In the genomic region with DNA sequence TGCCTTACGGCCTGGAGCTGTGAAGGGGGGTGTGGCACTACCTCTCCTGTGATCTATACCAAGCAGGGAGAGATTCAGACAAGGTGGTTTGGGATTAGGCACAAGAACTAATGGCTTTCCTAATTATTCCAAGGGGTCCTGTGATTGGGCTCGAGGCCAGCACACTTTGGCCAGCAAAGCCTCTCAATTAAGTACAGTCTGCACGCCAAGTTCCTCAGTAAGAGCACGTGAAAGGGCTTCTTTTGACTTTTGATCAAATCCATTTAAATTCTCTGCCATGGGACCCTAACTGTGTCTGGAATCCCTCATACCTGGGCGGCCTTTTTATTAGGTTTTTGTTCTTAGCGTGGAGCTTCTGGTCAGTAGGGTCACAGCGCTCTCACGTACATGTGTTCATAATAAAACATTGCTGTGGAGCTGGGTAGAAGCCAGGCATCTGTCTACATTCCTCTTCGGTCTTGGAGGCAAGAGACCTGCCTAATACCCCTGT, we compare ENCODE assay signal across 8 mouse cellular contexts.
DNase-seq lines count a peak whose midpoint lies in the region; ATAC-seq lines count a peak whose summit lies in the region.
"Had no signal": no experiment of that assay in that cellular context is flagged by ENCODE, and none has a peak within 500 bp of the region (broad histone marks: within the 10 kb centered on the region; RNA-seq: fewer than 3 reads in every experiment).

No protein-coding gene starts in this region.

- H3K27ac ChIP-seq in midbrain, embryonic 14.5 days (replicated peaks; ENCODE audit: low read depth, low read length): no peak overlapping the region
- no peak overlapping the region for H3K27ac ChIP-seq in midbrain, embryonic 10.5 days (replicated peaks)
- H3K27ac ChIP-seq in forebrain, embryonic 15.5 days (replicated peaks): no peak overlapping the region
- H3K27ac ChIP-seq in heart, embryonic 11.5 days (ENCODE audit: low read depth, low read length): no peak overlapping the region

- H3K9me3 ChIP-seq in midbrain, embryonic 14.5 days (ENCODE audit: control insufficient read depth, low read length): no peaks in the 10 kb centered on the region
- no peaks in the 10 kb centered on the region for H3K9me3 ChIP-seq in midbrain, embryonic 10.5 days (replicated peaks)
- no peaks in the 10 kb centered on the region for H3K9me3 ChIP-seq in forebrain, embryonic 15.5 days
- H3K9me3 ChIP-seq in heart, embryonic 11.5 days (replicated peaks; ENCODE audit: control insufficient read depth, low read length): no peaks in the 10 kb centered on the region

- H3K4me3 ChIP-seq in midbrain, embryonic 14.5 days (replicated peaks; ENCODE audit: low read depth, low read length): no peak overlapping the region
- H3K4me3 ChIP-seq in midbrain, embryonic 10.5 days: no peak overlapping the region
- H3K4me3 ChIP-seq in forebrain, embryonic 15.5 days: no peak overlapping the region
- no peak overlapping the region for H3K4me3 ChIP-seq in heart, embryonic 11.5 days (ENCODE audit: low read depth, low read length)

- DNase-seq in midbrain, embryonic 14.5 days: peak; percentile 36
- DNase-seq in midbrain, embryonic 10.5 days (ENCODE audit: low spot score): no peak
- DNase-seq in layer of hippocampus, postnatal 36 days: peak; percentile 25 to 27
- DNase-seq in right cerebral cortex, postnatal 25 days: peak; percentile 11
- DNase-seq: gastrocnemius, postnatal 10 days had no signal

- peak; percentile 34; the same call in 1 of the 2 replicates for ATAC-seq in midbrain, embryonic 14.5 days (ENCODE audit: low FRiP score, low TSS enrichment)
- peak; percentile 82 for ATAC-seq in forebrain, embryonic 15.5 days (replicated peaks)
- ATAC-seq in megakaryocyte-erythroid progenitor cell, adult 5-6 weeks (replicated peaks; ENCODE audit: low FRiP score, low TSS enrichment, poor library complexity, severe bottlenecking): no peak
- no peak for ATAC-seq in heart, embryonic 11.5 days (replicated peaks; ENCODE audit: insufficient number of reproducible peaks, low FRiP score, low TSS enrichment)

- no peak overlapping the region for H3K9ac ChIP-seq in midbrain, embryonic 14.5 days (replicated peaks; ENCODE audit: low read length)
- H3K9ac ChIP-seq in forebrain, embryonic 15.5 days (replicated peaks): no peak overlapping the region
- H3K9ac ChIP-seq in heart, embryonic 11.5 days (ENCODE audit: low read depth, low read length): no peak overlapping the region

- H3K27me3 ChIP-seq in midbrain, embryonic 14.5 days (ENCODE audit: control insufficient read depth, insufficient read depth, low read length): no peaks in the 10 kb centered on the region
- no peaks in the 10 kb centered on the region for H3K27me3 ChIP-seq in midbrain, embryonic 10.5 days (ENCODE audit: low read depth, poor library complexity, severe bottlenecking)
- H3K27me3 ChIP-seq in forebrain, embryonic 15.5 days: no peaks in the 10 kb centered on the region
- no peaks in the 10 kb centered on the region for H3K27me3 ChIP-seq in heart, embryonic 11.5 days (ENCODE audit: control insufficient read depth, insufficient read depth, low read length)

- 64% methylated on average over 9 of the region's 9 CpGs for WGBS in midbrain, embryonic 14.5 days
- 62% methylated on average over 9 of the region's 9 CpGs for WGBS in midbrain, embryonic 10.5 days
- WGBS in forebrain, embryonic 15.5 days: 19% methylated on average over 9 of the region's 9 CpGs
- WGBS in heart, embryonic 11.5 days (ENCODE audit: insufficient replicate concordance): 64% methylated on average over 9 of the region's 9 CpGs

- H3K4me1 ChIP-seq in midbrain, embryonic 14.5 days (ENCODE audit: control insufficient read depth, insufficient read depth, low read length): 0 out of 2 replicates have a peak, but pooled peaks cover 4% of the 10 kb centered on the region
- peaks cover 34% of the 10 kb centered on the region for H3K4me1 ChIP-seq in midbrain, embryonic 10.5 days
- H3K4me1 ChIP-seq in forebrain, embryonic 15.5 days: peaks cover 11% of the 10 kb centered on the region
- H3K4me1 ChIP-seq in heart, embryonic 11.5 days (ENCODE audit: control insufficient read depth, insufficient read depth, low read length): no peaks in the 10 kb centered on the region

- no peak overlapping the region for H3K4me2 ChIP-seq in midbrain, embryonic 14.5 days (ENCODE audit: low read length)
- H3K4me2 ChIP-seq in forebrain, embryonic 15.5 days (replicated peaks): no peak overlapping the region; the same call in 1 of the 2 replicates
- H3K4me2 ChIP-seq in heart, embryonic 11.5 days: no peak overlapping the region

- H3K36me3 ChIP-seq in midbrain, embryonic 14.5 days (ENCODE audit: control insufficient read depth, insufficient read depth, low read length): no peaks in the 10 kb centered on the region
- no peaks in the 10 kb centered on the region for H3K36me3 ChIP-seq in midbrain, embryonic 10.5 days
- no peaks in the 10 kb centered on the region for H3K36me3 ChIP-seq in forebrain, embryonic 15.5 days
- no peaks in the 10 kb centered on the region for H3K36me3 ChIP-seq in heart, embryonic 11.5 days (ENCODE audit: control insufficient read depth, insufficient read depth, low read length)

Comparison
In these comparisons a context has a peak if more than half of its experiments do, and no peak if none do; other contexts are left out.
1. ATAC-seq: peak in midbrain, embryonic 14.5 days (single experiment) and forebrain, embryonic 15.5 days (single experiment); none in megakaryocyte-erythroid progenitor cell, adult 5-6 weeks (single experiment) and heart, embryonic 11.5 days (single experiment).